Mouse (Mus musculus): Measurements from ENCODE around the gene Snx32. TPM values are rescaled to one million over a fixed set of nuclear protein-coding genes. Genes with fewer than 3 reads are reported as not detected.

Snx32 gene
- polyA plus RNA-seq, 1 experiment, result 1.1 TPM

- Histone ChIP-seq H3ac (ENCODE audit: control insufficient read depth, insufficient read length, low read depth) (no peak within 1 kb of the TSS), H3K79me3 (ENCODE audit: low read depth) (no peaks in the 10 kb centered on the region), H3K79me2 (ENCODE audit: control insufficient read depth, insufficient read depth) (no peaks in the 10 kb centered on the region), H3K4me3 (ENCODE audit: insufficient read depth, poor library complexity, severe bottlenecking) (no peak within 1 kb of the TSS), H3K36me3 (ENCODE audit: control insufficient read depth, insufficient read depth) (peaks cover 35% of the 10 kb centered on the region), H3K27me3 (ENCODE audit: control insufficient read depth, insufficient read depth, insufficient read length) (no peaks in the 10 kb centered on the region)
- TF ChIP-seq MYOD1 (IDR thresholded peaks at IDR 0.05; ENCODE audit: control insufficient read depth, insufficient read length, low read depth) (no peak), USF1 (IDR thresholded peaks at IDR 0.05; ENCODE audit: low read depth) (no peak), MAX (IDR thresholded peaks at IDR 0.05) (no peak), CEBPB (IDR thresholded peaks at IDR 0.05; ENCODE audit: low read depth) (no peak), MYOG (IDR thresholded peaks at IDR 0.05; ENCODE audit: control insufficient read depth, extremely low read depth, insufficient read length) (no peak), CTCF (IDR thresholded peaks at IDR 0.05; ENCODE audit: control insufficient read depth, insufficient read depth, insufficient read length) (no peak), FOSL1 (IDR thresholded peaks at IDR 0.05; ENCODE audit: insufficient read depth, low read length, poor library complexity, severe bottlenecking) (no peak)
Measured at GRCm38 (mm10) chr19:5468374-5468773, 42.0 kb downstream of the Snx32 start, which contains the start of gene Ctsw. Gene Ctsw, minus strand, starts transcription at chr19:5468507.

- no peaks in the 10 kb centered on the region for H3K27me3 ChIP-seq (ENCODE audit: control insufficient read depth, insufficient read depth, insufficient read length)
- no peak overlapping the region for H3ac ChIP-seq (ENCODE audit: control insufficient read depth, insufficient read length, low read depth)
- peaks cover 49% of the 10 kb centered on the region for H3K36me3 ChIP-seq (ENCODE audit: control insufficient read depth, insufficient read depth)
- H3K4me3 ChIP-seq (ENCODE audit: insufficient read depth, poor library complexity, severe bottlenecking), result no peak overlapping the region
- peaks cover 6% of the 10 kb centered on the region for H3K79me2 ChIP-seq (ENCODE audit: control insufficient read depth, insufficient read depth)
- H3K79me3 ChIP-seq (ENCODE audit: low read depth), result no peaks in the 10 kb centered on the region
- TF ChIP-seq CTCF (IDR thresholded peaks at IDR 0.05; ENCODE audit: control insufficient read depth, insufficient read depth, insufficient read length), result no peak
- TF ChIP-seq MAX (IDR thresholded peaks at IDR 0.05), result no peak
Measured at GRCm38 (mm10) chr19:5466916-5467500, 43.3 kb downstream of the Snx32 start.

DNA sequence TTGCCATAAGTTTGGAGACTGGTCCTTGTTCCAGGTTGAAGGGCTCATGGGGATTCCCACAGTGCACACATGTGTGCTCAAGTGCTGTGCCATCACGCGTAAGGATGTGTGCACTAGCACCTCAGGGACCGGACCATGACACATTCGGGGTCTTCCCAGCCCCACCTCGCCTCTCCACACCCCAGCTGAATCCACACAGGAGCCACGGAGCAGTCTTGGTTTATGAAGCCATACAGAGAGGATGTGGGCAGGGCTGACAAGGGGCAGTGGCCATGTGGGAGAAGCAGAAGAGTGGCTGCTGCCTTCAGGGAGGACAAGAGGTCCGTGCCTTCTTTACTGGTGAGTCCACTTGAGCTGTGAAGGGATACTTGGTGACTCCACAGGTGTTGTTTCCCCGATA lies 45.3 kb downstream of the Snx32 start:
- H3K4me3 ChIP-seq (ENCODE audit: insufficient read depth, poor library complexity, severe bottlenecking), result no peak overlapping the region
- no peak overlapping the region for H3ac ChIP-seq (ENCODE audit: control insufficient read depth, insufficient read length, low read depth)
- peaks cover 54% of the 10 kb centered on the region for H3K36me3 ChIP-seq (ENCODE audit: control insufficient read depth, insufficient read depth)
- peaks cover 22% of the 10 kb centered on the region for H3K79me2 ChIP-seq (ENCODE audit: control insufficient read depth, insufficient read depth)
- H3K79me3 ChIP-seq (ENCODE audit: low read depth), result peaks cover 7% of the 10 kb centered on the region
- no peaks in the 10 kb centered on the region for H3K27me3 ChIP-seq (ENCODE audit: control insufficient read depth, insufficient read depth, insufficient read length)
- TF ChIP-seq CEBPB (IDR thresholded peaks at IDR 0.05; ENCODE audit: low read depth) (no peak), MAX (IDR thresholded peaks at IDR 0.05) (no peak), MYOG (IDR thresholded peaks at IDR 0.05; ENCODE audit: control insufficient read depth, extremely low read depth, insufficient read length) (no peak), CTCF (IDR thresholded peaks at IDR 0.05; ENCODE audit: control insufficient read depth, insufficient read depth, insufficient read length) (no peak), USF1 (IDR thresholded peaks at IDR 0.05; ENCODE audit: low read depth) (no peak), MYOD1 (IDR thresholded peaks at IDR 0.05; ENCODE audit: control insufficient read depth, insufficient read length, low read depth) (no peak), FOSL1 (IDR thresholded peaks at IDR 0.05; ENCODE audit: insufficient read depth, low read length, poor library complexity, severe bottlenecking) (no peak)

- Histone ChIP-seq H3K27me3 (ENCODE audit: control insufficient read depth, insufficient read depth, insufficient read length) (no peaks in the 10 kb centered on the region), H3K79me3 (ENCODE audit: low read depth) (peaks cover 7% of the 10 kb centered on the region), H3K79me2 (ENCODE audit: control insufficient read depth, insufficient read depth) (peaks cover 22% of the 10 kb centered on the region), H3K36me3 (ENCODE audit: control insufficient read depth, insufficient read depth) (peaks cover 54% of the 10 kb centered on the region), H3ac (ENCODE audit: control insufficient read depth, insufficient read length, low read depth) (no peak overlapping the region), H3K4me3 (ENCODE audit: insufficient read depth, poor library complexity, severe bottlenecking) (no peak overlapping the region)
- no peak for TF ChIP-seq MAX (IDR thresholded peaks at IDR 0.05)
- TF ChIP-seq CTCF (IDR thresholded peaks at IDR 0.05; ENCODE audit: control insufficient read depth, insufficient read depth, insufficient read length), result peak; percentile 78
Measured at GRCm38 (mm10) chr19:5463791-5464562, 46.4 kb downstream of the Snx32 start.

DNA sequence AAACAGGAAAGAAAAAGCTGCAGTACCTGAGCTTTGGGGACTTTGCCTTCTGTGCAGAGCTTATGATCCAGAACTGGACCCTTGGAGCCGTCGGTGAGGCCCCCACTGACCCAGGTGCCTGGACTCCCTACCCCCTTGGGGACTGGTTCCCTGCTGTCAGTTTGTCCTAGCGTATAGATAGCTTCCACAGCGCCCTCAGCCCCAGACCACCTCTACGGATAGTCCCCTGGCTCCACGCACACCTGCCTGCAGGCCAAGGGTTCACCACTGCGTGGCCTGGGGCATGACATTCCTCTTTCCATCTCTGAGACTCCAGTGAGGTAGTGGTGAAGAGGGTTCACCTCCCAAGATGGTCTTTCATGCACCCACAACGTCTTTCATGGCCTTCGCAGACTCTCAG lies 47.1 kb downstream of the Snx32 start:
- peaks cover 7% of the 10 kb centered on the region for H3K79me3 ChIP-seq (ENCODE audit: low read depth)
- H3K27me3 ChIP-seq (ENCODE audit: control insufficient read depth, insufficient read depth, insufficient read length), result no peaks in the 10 kb centered on the region
- H3K36me3 ChIP-seq (ENCODE audit: control insufficient read depth, insufficient read depth), result peaks cover 54% of the 10 kb centered on the region
- peaks cover 22% of the 10 kb centered on the region for H3K79me2 ChIP-seq (ENCODE audit: control insufficient read depth, insufficient read depth)
- H3K4me3 ChIP-seq (ENCODE audit: insufficient read depth, poor library complexity, severe bottlenecking), result no peak overlapping the region
- TF ChIP-seq MYOG (IDR thresholded peaks at IDR 0.05; ENCODE audit: control insufficient read depth, extremely low read depth, insufficient read length), result no peak
- no peak for TF ChIP-seq USF1 (IDR thresholded peaks at IDR 0.05; ENCODE audit: low read depth)
- TF ChIP-seq MYOD1 (IDR thresholded peaks at IDR 0.05; ENCODE audit: control insufficient read depth, insufficient read length, low read depth), result no peak
- no peak for TF ChIP-seq CEBPB (IDR thresholded peaks at IDR 0.05; ENCODE audit: low read depth)
- no peak for TF ChIP-seq MAX (IDR thresholded peaks at IDR 0.05)
- no peak for TF ChIP-seq CTCF (IDR thresholded peaks at IDR 0.05; ENCODE audit: control insufficient read depth, insufficient read depth, insufficient read length)
- H3ac ChIP-seq (ENCODE audit: control insufficient read depth, insufficient read length, low read depth), result no peak overlapping the region

- TF ChIP-seq CEBPB (IDR thresholded peaks at IDR 0.05; ENCODE audit: low read depth), result no peak
- no peak for TF ChIP-seq MAX (IDR thresholded peaks at IDR 0.05)
- TF ChIP-seq MYOD1 (IDR thresholded peaks at IDR 0.05; ENCODE audit: control insufficient read depth, insufficient read length, low read depth), result no peak
- TF ChIP-seq USF1 (IDR thresholded peaks at IDR 0.05; ENCODE audit: low read depth), result no peak
- TF ChIP-seq MYOG (IDR thresholded peaks at IDR 0.05; ENCODE audit: control insufficient read depth, extremely low read depth, insufficient read length), result no peak
- TF ChIP-seq CTCF (IDR thresholded peaks at IDR 0.05; ENCODE audit: control insufficient read depth, insufficient read depth, insufficient read length), result no peak
- no peak for TF ChIP-seq FOSL1 (IDR thresholded peaks at IDR 0.05; ENCODE audit: insufficient read depth, low read length, poor library complexity, severe bottlenecking)
- peaks cover 28% of the 10 kb centered on the region for H3K79me2 ChIP-seq (ENCODE audit: control insufficient read depth, insufficient read depth)
- H3K27me3 ChIP-seq (ENCODE audit: control insufficient read depth, insufficient read depth, insufficient read length), result no peaks in the 10 kb centered on the region
- H3ac ChIP-seq (ENCODE audit: control insufficient read depth, insufficient read length, low read depth), result peak overlapping the region; percentile 9
- peaks cover 48% of the 10 kb centered on the region for H3K36me3 ChIP-seq (ENCODE audit: control insufficient read depth, insufficient read depth)
- peaks cover 7% of the 10 kb centered on the region for H3K79me3 ChIP-seq (ENCODE audit: low read depth)
- peak overlapping the region; percentile 59 for H3K4me3 ChIP-seq (ENCODE audit: insufficient read depth, poor library complexity, severe bottlenecking)
Measured at GRCm38 (mm10) chr19:5461411-5461810, 48.9 kb downstream of the Snx32 start.
